Mouse (Mus musculus): Measurements from ENCODE around the gene Vps37b.
A peak's percentile ranks its signal among the peaks of the same experiment; 100 is the strongest.

Vps37b gene

DNA sequence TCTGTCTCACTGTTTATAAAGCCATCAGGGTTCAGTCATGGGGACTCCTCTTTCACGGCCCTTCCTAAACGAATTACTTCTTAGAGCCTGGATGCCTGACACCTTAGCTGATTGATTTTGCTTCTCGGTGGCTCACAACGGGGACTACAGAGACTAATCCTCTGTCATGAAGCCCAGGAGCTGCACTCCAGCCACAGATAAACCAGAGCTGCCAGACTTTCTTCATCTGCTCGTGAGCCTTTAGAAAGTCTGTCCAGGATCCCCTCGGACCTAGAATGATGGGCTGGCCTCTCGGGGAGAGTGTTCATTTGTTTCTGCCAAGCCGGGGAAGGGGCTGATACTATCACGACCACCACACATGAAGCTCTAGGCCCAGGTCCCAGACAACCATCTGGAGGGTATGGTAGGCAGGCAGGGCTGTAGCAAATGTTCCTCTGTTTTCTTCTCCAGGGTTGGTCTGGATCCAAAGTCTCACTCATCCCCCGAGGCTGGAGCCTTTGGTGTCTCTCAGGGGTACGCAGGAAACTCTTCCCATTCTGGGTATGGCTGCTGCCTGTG is 13.5 kb upstream of the Vps37b start:
- DNase-seq = no peak

DNA sequence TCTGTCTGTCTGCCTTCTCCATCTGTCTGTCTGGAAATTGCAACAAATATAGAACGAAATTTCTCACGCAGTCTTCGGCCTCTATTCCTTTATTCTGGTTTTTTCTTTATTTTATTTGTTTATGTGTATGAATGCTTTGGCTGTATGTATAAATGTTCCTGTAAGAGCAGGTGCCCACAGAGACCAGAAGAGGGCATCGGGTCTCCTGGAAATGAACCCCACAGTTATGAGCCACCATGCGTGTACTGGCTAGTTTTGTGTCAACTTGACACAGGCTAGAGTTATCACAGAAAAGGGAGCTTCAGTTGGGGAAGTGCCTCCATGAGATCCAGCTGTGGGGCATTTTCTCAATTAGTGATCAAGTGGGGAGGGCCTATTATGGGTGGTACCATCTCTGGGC is 11.9 kb upstream of the Vps37b start:
- no peak for DNase-seq

DNA sequence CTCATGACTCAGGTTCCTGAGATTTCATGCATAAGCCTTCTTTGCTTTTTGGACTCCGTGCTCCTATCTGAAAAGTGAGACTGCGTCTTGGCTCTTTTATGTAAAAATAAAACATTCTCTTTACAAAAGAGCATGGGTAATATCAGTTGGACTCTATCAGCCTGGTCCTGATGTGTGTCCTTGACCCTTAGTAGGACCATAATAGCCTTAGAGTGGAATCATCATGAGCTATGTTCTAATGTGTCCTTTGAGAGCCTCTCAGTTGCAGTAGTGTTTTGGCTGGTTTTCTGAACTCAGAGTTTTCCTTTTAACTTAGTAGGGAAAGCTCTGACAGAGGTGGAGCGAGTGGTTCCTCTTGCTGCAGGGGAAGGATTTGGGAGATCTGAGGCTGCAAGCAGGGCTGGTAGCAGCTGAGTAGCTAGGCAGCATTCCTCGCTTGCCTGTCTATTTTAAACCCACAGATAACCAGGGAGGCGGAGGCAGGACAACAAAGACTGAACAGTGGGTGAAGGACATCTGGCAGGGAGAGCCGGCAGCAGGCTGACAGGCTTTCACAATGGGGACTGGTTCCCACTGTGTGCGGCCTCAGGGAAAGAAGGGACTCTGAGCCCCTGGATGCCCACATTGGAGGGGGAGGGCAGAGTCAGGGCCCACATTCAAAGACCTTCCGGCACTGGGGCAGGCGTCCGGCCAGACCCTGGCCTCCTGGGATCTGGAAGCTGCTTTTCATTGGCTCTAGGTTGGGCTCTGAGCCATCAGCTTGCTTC is 11.3 kb upstream of the Vps37b start:
- peak in 1 of 2 experiments; percentile 61 for DNase-seq

DNA sequence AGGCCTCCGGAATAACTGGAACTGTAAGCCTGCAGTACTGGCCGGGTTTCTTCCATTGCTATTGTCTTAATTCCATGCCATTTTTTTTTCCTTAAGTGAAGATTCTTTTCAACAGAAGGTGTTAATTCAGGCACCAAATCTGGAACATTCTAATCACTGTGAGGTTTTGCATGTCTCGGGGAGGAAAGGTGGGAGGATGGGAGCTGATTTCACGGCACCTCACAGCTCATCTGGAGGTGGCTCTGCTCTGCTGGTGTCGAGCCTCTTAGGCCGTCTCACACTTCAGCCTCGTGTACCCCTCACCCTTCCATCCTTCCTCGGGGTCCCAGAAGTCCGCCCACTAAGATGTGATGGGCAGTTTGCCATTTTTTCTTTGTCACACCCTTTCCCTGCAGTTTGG is 9.0 kb upstream of the Vps37b start:
- no peak for DNase-seq

DNA sequence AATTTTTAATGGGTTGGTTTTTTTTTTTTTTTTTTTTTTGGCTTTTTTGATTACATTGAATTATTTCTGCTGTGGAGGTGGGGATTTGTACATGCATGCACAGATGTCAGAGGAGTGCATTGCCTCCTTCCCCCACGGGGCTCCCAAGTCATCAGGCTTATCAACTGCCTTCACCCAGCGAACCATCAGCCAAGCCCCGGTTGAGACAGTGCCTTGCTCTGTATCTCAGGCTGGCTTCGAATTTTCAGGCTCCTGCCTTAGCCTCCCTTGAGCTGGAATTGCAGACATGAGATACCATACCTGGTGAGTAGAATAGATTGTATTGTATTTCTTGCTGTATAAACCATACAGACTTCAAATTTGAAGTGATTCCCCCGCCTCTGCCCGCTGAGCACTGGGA is 7.5 kb upstream of the Vps37b start:
- DNase-seq = no peak

DNA sequence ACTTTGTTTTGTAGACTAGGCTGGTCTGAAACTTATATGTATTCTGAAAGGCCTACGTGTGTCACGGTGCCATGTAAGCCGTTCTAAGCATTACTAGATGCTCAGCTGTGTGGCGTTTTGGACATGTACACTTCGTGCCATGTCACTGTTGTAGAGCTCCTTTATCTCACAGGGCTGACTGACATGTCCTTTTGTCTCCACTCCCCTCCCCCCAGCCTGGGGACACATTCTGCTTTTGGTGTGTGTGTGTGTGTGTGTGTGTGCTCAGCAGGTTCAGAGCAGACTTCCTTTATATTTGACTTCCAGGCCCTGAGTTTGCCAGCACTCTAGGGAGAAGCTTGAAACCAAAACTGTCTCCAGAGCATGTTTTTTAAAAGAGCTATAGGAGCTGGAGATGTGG is 4.8 kb upstream of the Vps37b start:
- DNase-seq = no peak

DNA sequence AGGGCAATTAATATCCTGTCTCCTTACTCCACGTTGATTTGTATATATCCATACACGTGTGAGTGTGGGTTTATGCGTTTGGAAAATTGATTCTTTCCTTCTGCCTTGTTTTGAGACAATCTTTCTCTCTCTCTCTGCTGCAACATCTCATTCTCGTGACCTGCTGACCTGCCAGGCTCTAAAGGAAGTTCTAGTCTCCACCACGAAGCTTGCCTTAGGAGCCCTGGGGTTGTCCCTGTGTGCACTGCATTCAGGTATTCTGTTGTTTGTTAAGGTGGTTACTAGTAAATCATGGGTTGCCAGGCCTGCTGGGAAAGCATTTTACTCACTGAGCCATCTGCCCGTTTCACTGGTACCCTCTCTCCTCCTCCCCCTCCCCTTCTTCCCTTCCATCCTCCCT is 4.3 kb upstream of the Vps37b start:
- DNase-seq = no peak

DNA sequence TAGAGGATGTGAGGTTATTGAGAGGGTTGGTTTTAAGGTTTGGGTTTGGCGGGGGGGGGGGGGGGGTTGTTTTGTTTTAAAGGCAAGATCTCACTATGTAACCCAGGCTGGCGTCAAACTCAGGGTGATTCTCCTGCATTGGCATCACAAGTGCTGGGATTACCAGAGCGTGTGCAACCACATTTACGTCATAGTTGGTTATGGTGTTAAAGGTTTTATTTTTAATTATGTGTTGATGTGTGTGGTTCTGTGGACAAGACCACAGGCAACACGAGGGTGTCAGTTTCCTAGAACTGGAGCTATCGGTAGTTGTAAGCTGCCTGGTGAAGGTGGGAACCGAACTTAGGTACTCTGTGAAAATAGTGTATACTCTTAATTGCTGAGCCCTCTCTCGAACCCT is 3.7 kb upstream of the Vps37b start:
- DNase-seq = no peak

DNA sequence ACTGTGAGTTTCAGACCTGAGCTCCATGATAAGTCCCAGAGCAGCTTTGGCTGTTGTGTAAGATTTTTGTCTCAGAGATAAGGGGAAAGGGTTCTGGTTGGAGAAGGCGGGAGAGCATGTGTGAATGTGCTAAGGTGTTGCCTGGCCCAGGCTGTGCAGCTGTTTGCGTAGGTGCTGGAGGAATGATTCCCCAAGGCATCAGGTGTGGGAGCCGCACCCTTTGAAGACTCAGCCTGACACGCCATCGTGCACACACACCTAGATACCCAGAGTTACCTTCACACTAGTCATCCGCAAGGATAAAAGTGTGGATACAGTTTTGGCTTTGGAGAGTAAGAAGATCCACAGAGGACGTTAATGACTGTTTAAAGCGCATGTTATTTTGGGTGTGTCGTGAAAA is 3.3 kb upstream of the Vps37b start:
- no peak for DNase-seq

DNA sequence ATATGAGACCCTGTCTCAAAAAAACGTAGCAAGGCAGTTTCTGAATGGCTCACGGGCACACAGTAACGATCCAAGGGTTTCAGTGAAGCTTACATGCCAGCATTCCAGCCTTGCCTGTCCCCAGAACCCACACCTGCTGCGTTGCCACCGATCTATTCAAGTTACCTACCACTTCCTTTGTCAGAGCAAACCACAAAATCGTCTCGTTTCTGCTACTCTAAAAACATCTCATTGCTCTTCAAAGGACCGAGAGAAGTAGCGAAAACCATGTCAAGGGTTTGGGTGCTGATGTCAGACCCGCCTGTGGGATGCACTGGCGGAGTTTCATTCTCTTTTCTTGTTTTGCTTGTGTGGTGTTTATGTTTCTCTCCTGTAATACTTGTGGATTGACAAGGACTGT is 2.4 kb upstream of the Vps37b start:
- no peak for DNase-seq

DNA sequence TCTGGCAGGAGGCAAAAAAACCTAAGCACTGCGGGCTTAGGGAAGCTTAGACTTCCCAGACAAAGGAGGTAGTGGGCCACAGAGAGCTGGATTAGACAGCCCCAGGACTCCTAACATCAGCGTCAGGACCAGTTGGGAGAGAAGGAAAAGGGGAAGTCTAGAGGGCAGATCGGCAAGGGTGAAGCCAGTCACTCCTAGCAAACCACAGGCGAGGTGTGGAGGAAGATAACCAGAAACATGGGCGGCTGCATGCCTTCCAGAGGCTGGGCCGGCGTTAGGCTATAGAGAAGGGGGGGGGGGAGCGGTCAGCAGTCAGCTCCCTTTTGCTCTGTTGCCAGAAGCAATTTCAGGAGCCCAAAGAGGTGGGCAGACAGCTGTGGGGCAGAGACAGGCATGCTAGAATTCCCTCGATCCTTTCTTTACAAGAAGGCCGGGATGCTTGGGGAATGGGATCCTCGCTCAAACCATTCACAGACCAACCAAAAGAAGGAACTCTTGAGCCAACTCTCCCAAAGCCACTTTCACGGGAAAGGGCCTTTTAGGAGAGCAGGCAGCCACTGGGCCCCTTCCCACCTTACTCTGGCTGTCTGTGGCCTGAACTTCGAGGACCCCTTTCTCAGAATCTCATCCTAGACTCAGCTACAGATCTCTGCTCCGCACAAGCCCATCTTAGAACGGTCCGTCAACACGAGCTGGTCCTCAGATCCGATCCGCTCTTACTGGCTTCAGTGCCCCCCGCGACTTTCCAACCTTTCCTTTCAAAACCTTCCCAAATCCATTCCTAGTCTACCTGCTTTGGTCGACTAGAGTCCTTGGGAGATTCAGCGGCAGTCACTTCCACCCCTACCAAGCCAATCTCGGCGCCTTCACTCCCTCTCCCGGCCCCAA is 758 bp downstream of the Vps37b start:
- DNase-seq = no peak

DNA sequence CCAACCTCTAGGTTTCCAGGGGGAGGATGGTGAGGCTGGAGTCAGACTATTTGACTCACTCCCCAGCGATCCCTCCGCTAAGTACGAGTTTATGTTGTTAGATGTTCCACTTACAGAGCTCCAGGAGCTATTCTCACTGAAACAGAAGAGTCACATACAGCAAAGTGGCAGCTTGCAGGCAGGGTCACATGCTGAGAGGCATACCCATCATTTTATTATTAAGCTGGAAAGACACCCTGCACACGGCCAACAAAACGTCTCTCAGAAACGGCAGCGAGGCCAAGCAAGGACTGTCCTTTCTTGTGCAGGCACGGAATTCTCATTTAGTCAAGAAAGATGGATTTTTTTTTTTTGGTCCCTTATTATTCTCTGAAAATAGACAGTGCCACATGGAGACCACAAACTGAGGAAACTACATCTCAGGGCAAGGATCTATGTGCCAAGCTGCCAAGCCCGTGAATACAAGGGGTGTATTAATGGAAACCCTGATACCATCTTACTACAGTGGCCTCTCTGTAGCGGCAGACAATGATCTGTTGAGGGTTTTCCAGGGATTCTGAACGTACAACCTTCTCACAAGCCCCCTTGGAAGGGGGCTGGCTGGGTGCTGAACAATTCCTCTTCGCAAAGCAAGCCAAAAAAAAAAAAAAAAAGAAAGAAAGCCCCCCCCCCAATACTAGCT is 1.5 kb downstream of the Vps37b start:
- DNase-seq = no peak

DNA sequence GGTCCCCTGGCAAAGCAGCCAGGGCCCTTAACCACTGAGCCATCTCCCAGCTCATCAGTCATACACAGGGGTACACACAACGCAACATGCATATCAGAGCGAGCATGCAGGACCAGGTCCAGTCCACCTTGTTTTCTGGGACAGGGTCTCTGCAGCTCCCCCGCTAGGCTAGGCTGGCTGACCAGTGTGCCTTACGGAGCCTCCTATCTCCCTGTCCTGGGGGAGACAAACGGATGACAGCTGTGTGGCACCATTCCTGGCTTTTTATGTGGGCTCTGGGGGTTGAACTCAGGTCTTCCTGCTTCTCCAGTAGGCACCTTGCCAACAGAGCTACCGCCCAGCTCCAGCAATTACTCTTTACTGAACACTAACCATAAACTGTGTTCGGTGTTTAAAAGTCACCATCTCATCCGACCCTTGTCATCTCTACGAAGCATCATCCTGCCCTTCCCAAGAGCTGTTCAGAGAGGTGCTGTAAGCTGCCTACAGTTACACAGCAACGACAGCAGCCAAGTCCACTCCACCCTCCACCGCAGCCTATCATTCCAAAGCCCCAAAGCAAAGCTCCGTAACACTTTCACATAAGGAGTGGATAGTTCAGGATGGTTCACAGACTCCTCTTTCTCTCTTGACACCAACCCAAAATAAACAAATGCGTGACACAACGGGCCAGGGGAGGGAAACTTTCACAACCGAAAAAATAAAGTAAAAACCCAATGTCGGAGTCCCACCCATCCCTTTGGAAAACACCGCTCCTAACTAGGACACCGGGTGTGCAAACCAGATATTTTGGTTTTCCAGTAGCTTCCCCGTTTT is 2.6 kb downstream of the Vps37b start:
- no peak for DNase-seq

DNA sequence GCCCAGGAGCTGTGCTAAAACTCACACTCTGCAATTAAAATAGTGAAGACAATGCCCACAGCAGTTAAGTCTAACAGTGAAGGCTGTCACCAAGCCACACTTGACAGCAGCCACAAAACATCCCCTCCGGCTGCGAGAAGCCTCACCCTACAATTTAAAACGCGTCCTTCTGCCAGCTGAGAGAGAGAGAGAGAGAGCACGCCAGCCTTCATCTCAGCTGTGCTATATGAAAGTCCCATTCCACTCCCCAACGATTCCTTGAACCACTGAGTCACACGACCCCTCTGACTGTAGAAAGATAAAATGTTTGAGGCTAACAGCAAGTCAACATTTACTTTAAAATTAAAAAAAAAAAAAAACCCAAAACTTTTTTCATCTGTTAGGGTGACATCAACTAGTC is 3.4 kb downstream of the Vps37b start:
- DNase-seq = no peak

DNA sequence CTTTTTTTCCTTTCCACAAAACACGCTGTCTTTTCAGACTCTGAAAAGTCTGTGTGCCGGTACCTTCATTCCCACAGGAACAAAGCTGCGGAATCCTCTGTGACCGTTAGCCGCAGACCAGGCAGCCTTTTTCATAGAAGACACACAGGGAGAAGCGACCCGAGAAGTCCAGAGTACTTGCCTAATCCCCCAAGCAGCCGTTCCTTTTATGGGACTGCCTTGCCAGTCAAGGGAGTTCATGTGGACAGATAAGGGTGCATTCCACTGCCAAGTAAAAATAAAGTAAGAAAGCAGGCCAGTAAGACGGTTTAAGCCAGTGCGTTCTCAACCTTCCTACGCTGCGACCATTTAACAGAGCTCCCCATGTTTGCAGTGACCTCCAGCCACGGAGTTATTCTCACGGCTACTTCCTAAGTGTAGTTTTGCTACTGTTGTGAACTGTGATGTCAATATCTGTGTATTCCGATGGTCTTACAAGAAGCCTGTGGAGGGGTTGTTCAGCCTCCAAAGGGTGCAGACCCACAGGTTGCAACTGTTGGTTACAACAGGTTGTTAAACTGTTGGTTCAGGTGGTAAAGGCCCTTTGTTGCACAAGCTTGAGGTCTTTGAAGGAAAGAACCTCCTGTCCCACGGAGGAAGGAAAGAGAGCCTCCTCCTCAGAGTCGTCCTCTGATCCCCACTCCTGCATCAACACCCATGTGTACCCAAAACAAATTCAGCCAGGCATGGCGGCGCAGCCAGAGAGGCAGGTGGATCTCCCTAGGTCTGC is 4.2 kb downstream of the Vps37b start:
- no peak for DNase-seq

DNA sequence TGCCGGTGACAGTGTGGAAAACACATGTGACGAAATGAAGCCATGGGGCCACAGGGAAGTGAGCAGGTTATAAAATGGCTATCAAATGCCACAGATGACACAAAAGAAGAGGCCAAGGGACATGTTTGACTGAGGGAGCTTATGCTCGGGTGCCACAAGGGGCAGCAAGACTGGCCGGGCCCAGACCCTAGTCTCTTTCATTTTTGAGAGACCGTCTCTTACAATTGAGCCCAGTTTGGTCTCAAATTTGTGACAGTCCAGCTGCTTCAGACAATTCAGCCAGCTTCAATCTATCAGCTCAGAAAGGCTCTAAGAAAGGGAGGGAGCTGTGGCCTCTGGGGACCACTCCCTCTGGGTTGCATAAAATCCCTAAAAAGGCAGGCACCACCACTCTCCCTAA is 5.5 kb downstream of the Vps37b start:
- no peak for DNase-seq

DNA sequence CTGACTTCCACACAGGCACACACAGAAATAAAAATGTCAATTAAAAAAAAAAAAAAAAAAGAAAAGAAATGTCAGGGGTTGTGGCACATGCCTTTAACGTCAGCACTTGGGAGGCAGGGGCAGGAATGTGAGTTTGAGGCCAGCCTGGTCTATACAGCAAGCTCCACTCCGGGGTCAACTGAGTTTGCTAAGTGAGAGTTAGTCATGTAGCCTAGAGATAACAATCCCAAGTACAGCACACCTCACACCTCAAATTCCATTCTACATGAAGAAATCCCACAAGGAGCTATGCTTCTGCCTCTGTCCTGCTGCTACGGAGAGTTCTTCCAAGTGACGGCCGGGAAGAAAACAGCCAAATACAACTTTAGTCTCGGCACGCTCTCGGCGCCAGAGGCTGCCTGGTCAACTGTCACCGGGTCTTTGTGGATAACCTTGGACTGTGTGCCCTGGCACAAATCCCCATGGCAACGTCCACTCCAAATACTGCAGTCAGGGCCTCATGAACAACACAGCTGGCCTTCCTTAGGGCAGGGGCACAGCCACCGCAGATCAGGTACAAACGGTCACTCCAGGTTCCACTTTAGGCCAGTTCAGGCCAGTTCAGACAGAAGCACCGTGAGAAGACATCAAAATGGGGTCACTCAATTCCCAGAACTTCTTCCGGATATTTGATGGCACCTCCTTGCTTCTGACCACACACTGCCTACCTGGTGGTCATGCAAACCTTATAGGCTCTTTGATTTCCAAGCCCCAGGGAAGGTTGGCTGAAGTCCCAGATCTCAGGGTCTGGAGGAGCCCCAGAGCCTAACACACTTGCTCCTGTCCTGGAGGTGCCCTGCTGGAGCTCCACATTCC is 6.3 kb downstream of the Vps37b start:
- DNase-seq = peak; percentile 79 to 81

DNA sequence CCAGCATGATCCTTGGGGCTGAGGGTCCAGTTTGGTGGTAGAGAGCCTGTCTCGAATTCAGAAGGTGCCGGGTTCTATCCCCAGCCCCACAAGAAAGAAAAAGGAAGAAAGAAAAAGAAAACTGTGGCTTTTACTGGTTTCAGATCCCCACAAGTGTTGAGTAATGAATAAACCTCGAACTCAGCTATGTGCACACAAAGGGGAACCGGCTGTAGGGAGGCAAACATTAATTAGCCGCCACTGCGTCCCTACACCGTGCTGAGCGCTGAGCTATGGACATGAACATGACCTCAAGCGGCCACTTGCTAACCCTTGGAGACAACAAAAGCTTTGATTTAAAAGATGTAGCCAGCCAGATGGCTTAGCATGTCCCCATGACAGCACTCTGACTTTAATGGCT is 6.9 kb downstream of the Vps37b start:
- no peak for DNase-seq

DNA sequence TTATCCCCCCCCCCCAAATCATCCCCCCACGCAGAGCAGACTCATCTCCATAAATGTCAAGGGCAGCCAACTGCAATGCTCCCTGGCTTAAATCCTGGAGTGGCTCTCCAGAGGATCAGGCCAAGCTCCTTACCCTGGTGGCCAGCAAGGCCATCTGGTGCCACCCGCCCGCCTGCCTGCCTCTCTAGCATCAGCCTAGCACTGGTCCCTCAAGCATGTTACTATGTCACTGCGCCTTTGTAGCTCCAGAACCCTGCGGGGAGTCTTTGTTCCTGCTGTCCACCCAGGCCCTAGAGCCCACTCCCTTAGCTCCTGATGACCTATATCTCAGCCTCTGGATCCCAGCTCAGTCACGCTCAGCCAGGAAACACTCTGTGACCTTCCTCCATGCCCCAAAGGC is 7.4 kb downstream of the Vps37b start:
- DNase-seq = no peak

DNA sequence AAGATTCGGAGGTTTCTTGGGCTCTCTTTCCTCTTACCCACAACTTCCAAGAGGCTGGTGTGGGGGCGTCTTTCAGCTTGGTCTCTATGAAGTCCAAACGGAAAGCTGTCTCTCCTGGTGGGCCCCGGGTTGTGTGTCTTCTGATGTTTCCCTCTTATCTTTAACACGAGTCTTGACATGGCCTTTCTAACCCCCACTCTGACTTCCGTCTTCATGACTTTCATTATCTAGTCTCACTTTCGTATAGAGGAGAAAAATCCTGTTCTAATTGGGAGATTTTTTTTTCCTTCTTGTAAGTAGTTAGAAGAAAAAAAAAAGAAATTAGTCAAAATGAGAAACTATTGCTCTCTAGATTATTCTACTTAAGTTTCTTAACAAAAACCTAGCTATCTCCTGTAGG is 9.7 kb downstream of the Vps37b start:
- DNase-seq = no peak

DNA sequence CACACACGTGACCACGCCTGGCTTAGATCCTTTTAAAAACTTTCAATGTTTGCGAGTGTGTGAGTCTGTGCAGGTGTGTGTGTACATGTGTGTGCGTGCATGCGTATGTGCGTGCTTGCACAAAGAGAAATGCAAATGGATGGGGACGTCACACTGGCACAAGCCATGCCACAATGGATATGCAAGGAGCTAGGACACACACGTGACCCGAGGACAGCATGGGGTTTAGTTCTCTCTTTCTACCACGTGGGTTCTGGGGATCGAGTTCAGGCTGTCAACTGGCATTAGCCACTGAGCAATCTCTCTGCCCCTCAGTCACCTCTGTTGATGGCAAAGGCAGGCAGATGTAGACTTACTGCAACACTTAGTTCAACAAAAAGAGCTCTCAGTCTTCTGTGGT is 10.4 kb downstream of the Vps37b start:
- no peak for DNase-seq

All from kidney, postnatal 36 days (tissue).